Mouse (Mus musculus): ENCODE measurements around the gene Hcn4. TPM values are rescaled to one million over a fixed set of nuclear protein-coding genes. Genes with fewer than 3 reads are reported as not detected.

The Hcn4 gene
- 1 to 10 TPM in 1 of 2 experiments, under 1 TPM in 1; 0.66 to 1.3 TPM for total RNA-seq (2021)
- long read RNA-seq, experiment 1, partial matches to known transcripts, result 0 of 1 reads
- long read RNA-seq, experiment 1, other reads (novel, unspliced or antisense), result 1 of 1 reads
- long read RNA-seq, experiment 2, partial matches to known transcripts, result 0 of 1 reads
- long read RNA-seq, experiment 2, other reads (novel, unspliced or antisense), result 1 of 1 reads

GRCm38 (mm10) chr9:58823139-58823917 lies at the start of gene Hcn4:
Hcn4 (plus strand) TSS chr9:58823412.
- DNase-seq, result peak; percentile 40

GRCm38 (mm10) chr9:58774761-58775160 lies 48.5 kb upstream of the Hcn4 start:
- no peak for DNase-seq

DNA sequence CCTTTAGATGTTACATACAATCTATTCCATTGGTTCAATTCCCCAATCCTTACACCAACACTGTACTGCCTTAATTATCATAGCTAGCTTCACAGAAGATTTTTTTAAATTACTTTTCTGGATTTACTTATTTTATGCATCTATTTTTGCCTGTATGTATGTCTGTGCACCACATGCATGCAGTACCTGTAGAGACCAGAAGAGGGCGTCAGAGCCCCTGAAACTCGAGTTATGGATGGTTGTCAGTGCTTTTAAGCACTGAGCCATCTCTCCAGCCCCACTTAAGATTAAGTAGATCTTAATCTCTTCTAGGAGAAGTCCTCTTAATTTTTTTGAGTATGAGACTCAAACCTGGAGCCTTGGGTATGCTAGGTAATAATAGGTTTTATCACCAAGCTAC lies 47.8 kb upstream of the Hcn4 start:
- DNase-seq, result no peak

- DNase-seq, result no peak
Measured at GRCm38 (mm10) chr9:58789476-58789875, 33.7 kb upstream of the Hcn4 start.

- no peak for DNase-seq
Measured at GRCm38 (mm10) chr9:58798155-58798554, 25.1 kb upstream of the Hcn4 start.

- no peak for DNase-seq
Measured at GRCm38 (mm10) chr9:58801441-58801840, 21.8 kb upstream of the Hcn4 start.

DNA sequence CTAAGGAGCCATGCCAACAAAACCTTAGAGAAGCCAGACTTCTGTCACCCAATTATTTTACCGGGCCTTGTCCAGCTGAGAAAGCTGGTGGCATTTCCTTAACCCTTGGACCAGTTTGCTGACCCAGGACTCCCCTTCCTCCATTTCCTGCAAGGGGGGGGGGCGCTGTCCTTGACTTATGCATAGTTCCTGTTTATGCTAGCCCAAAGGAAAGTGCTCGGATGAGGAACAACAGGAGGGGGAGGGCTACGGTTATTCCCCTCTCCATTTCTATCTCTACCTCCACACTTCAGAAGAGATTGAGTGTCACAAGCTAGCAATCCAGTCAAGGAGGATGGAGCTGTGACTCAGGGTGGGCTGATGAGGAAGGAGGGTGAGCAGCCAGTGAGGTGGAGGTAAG lies 20.9 kb upstream of the Hcn4 start:
- DNase-seq, result no peak

- DNase-seq, result no peak
Measured at GRCm38 (mm10) chr9:58802802-58803201, 20.4 kb upstream of the Hcn4 start.

GRCm38 (mm10) chr9:58805601-58806318 lies 17.5 kb upstream of the Hcn4 start:
- peak; percentile 84 for DNase-seq

DNA sequence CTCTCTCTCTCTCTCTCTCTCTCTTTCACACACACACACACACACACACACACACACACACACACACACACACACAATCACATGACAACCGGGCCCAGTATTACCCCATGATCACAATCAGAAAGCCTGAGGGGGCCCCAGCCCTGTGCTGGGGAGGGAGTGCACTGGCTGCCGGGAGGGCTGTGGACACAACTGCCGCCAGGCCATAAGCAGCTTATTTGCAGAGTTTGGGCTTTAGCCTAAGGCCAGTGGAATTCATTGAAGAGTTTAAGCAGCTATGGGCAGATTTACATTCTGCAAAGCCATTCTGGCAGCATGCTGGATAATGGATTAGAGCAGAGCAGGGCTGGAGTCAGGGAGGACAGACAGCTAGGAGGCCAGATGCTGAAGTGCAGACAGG lies 12.0 kb upstream of the Hcn4 start:
- DNase-seq, result no peak

- DNase-seq, result no peak
Measured at GRCm38 (mm10) chr9:58815552-58816260, 7.5 kb upstream of the Hcn4 start.

GRCm38 (mm10) chr9:58816458-58816857 lies 6.8 kb upstream of the Hcn4 start:
- DNase-seq, result no peak

DNA sequence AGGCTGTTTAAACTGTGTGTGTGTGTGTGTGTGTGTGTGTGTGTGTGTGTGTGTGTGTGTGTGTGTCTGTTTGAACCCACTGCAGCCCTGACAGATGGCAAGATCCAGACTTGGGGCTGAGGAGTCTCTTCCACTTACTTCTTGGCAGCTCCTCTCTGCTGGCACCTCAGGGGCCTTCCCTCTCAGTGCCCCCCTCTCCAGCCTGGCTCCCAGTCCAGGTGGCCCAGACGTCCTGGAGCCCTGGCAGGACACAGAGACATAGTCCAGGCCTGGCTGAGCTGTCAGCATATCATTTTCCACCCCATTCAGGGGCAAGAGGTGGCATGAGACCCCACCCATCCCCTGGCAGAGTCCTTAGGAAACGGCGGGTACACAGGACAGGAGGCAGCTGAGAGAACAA lies 5.5 kb upstream of the Hcn4 start:
- no peak for DNase-seq

DNA sequence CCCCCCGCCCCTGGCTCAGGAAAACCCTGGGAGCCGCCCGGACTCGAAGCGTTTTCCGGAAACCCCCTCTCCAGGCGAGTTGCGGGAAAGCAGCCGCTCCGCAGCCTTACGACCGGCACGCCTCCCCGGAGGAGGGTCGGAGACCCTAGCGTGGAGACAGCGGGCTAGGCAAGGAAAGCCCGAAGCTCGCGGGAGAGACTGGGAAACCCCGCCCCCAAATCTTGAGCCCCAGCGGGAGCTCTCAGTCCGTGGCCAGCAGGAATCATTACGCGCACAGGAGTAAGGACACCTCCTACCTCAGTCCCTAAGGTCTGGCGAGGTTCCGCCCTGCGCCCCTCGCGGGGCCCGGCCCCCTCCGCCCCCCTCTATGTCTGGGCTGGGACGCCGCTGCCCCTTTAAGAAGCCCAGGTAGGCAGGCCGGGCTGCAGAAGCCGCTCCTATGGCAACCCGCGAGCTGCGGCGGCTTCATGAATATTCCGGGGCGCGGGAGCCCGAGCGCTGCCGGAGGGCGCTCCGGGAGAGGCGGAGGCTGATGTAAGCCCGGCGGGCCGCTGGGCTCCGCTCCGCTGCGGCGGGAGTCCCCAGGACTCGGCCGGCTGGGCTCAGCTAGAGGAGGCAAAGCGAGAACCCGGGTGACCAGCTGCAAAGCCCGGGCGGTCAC lies 651 bp upstream of the Hcn4 start:
- peak; percentile 67 for DNase-seq

GRCm38 (mm10) chr9:58823918-58824215 lies 655 bp downstream of the Hcn4 start:
- DNase-seq, result peak; percentile 24

DNA sequence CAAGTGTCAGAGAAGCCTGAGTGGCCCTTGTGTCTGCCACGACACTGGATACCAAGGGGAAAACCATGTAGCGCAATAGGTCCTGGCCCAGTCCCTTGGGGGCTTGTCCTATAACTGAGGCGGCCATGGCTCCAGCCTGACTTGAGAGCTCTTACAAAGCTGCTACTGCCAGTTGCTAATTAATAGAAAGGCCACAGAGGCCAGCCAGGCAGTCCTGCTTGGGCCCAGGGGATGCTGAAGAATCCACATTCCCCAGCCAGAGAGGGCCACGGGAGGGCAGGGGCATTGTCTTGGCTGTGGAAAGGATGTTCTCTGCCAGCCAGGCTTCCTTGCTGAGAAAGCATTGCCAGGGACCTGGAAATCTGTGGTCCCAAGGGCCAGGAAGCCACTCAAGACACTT lies 6.4 kb downstream of the Hcn4 start:
- peak; percentile 44 for DNase-seq

GRCm38 (mm10) chr9:58832939-58833338 lies 9.7 kb downstream of the Hcn4 start:
- DNase-seq, result no peak

DNA sequence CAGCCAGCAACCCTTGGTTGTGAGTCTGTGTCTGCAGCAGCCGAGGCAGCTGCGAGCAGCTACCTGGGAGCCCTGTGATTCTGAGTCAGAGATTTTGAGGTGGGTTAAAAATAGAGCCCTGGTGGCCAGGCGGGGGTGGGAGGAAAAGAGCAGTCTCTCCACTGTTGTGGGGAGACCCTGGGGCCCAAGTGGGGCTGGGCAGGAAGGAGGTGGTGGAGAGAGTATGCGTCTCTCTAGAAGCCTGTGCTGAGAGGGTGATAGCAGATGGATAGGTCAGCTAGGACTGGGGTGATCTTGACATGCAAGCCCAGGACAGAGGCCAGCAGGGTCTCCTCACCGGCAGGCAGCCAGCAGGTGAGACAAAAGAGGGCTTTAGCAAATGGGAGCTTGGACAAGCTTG lies 14.0 kb downstream of the Hcn4 start:
- DNase-seq, result no peak

DNA sequence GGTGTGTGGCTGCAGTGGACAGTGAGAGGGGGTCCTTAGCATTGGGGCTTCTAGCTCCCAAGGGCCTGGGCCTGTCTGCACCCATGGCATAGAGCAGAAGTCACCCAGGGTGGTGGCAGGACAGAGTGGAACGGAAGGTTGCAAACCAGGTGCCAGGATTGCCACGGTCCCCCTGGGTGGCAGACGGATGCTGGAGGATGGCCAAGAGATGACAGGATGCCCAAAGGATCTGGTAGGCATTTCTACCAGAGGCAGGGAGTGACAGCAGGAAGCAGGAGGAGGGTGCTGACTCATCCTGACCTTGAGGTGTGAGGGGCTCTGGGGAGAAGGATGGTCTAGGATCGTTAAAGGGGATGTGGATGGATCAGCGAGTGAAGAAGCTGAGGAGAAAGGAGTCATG lies 15.3 kb downstream of the Hcn4 start:
- DNase-seq, result no peak

DNA sequence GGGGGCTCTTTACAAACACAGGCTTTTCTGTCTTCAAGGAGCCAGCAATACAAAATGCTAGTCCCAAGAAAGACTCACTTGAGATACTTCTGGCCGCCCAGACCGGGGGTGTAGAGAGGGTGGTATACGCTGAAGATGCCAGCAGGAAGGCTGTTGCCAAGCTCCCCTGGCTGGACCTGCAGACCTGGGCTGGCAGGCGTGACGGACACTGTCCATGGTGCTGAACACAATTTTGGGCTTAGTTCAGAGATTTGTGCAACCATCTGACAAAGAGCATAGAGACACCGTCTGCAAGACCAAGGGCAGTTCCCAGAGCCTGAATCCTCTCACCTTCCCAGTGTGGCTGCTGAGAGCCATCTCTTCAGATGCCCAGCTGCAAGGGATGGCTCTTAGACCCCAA lies 18.4 kb downstream of the Hcn4 start:
- DNase-seq, result peak; percentile 87

GRCm38 (mm10) chr9:58844597-58844996 lies 21.4 kb downstream of the Hcn4 start:
- DNase-seq, result no peak

DNA sequence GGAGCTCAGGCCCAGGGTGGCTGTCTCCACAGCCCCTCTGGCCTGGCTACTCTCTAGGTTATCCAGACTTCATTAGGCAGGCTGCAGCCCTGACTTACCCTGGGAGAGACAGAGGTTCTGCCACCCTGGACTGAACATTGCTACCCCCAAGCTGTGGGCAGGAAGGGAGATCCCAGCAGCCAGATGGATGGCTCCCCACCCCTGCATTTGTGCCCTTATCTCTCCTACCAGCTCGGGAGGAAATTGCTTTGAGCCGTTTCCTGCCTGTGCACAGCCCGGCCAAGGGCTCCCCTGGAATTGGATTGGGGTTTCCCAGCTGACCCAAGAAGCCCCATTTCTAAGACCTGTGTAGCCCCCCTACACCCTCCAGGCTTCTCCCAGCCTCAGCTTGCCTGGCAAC lies 23.8 kb downstream of the Hcn4 start:
- DNase-seq, result no peak

Data from adrenal gland, postnatal 10 days (tissue).